Mouse (Mus musculus) liver, postnatal 0 days (tissue): ENCODE measurements around the gene Krt78. TPM values are rescaled to one million over a fixed set of nuclear protein-coding genes. Genes with fewer than 3 reads are reported as not detected.

Experiments
- ATAC-seq: fragments of 200-750 bp; cut with Nextera tagmentation; 2 replicates; pipeline ENCODE4 v1.8.0; 2017; ENCODE audit warnings: mild to moderate bottlenecking, moderate library complexity
- DNase-seq: peaks from one replicate; pipeline ENCODE4 v3.0.0-alpha.2; 2016
- H3K27ac ChIP-seq: fragments of 300-500 bp; sonication (generic); 2 replicates; pipeline ENCODE4 v1.5.1; 2014; ENCODE audit warnings: antibody characterized with exemption, moderate library complexity, mild to moderate bottlenecking, low read depth
- H3K27me3 ChIP-seq: fragments of 300-500 bp; sonication (generic); 2 replicates; pipeline ENCODE4 v1.6.1; 2014; ENCODE audit warnings: low read length, control low read depth, mixed read lengths; ENCODE audit not compliant: insufficient read depth
- H3K36me3 ChIP-seq: fragments of 300-500 bp; sonication (generic); replicated peaks from 2 replicates; pipeline ENCODE4 v1.6.1; 2014; ENCODE audit warnings: mild to moderate bottlenecking, control low read depth, low read length, moderate library complexity, mixed read lengths; ENCODE audit not compliant: insufficient read depth
- H3K4me1 ChIP-seq: fragments of 300-500 bp; sonication (generic); 2 replicates; pipeline ENCODE4 v1.6.1; 2014; ENCODE audit warnings: antibody characterized with exemption, mild to moderate bottlenecking, control low read depth; ENCODE audit not compliant: insufficient read depth
- H3K4me2 ChIP-seq: fragments of 300-500 bp; sonication (generic); 2 replicates; pipeline ENCODE4 v1.6.1; 2014; ENCODE audit warnings: low read depth, mild to moderate bottlenecking, low read length, moderate library complexity, mixed read lengths
- H3K4me3 ChIP-seq: fragments of 300-500 bp; sonication (generic); 2 replicates; pipeline ENCODE4 v1.5.1; 2014; ENCODE audit warnings: low read depth, low read length
- H3K9ac ChIP-seq: fragments of 300-500 bp; sonication (generic); replicated peaks from 2 replicates; pipeline ENCODE4 v1.6.1; 2014; ENCODE audit warnings: mild to moderate bottlenecking, moderate library complexity
- H3K9me3 ChIP-seq: fragments of 300-500 bp; sonication (generic); 2 replicates; pipeline ENCODE4 v1.6.1; 2016; ENCODE audit warnings: mild to moderate bottlenecking, control low read depth, low read length, mixed read lengths
- CTCF ChIP-seq: sonication (generic); IDR thresholded peaks from 2 replicates; pipeline ENCODE4 v1.5.1; 2016; ENCODE audit warnings: antibody characterized with exemption, low read depth
- EP300 ChIP-seq: IDR thresholded peaks from 2 replicates; pipeline ENCODE4 v1.6.1; 2016; ENCODE audit warnings: antibody characterized with exemption, low read depth, mild to moderate bottlenecking
- WGBS: fragments of 180-500 bp; shearing (Covaris S2); extraction: QIAGEN DNeasy Blood & Tissue Kit; methylation state at CpG from one replicate; pipeline ENCODE4 v1.1.7; 2014; ENCODE audit not compliant: insufficient replicate concordance; 5-methylcytosine and 5-hydroxymethylcytosine counted together
- polyA plus RNA-seq: library from polyadenylated mRNA; unstranded; fragments of >200 nt; fragmentation: Nextera tagmentation; extraction: Ambion mirVana; gene quantifications from 2 replicates; pipeline ENCODE4 v1.2.1, GENCODE M21; 2015

Krt78 gene
- polyA plus RNA-seq, 1 experiment from 2014 or later: not detected

DNA sequence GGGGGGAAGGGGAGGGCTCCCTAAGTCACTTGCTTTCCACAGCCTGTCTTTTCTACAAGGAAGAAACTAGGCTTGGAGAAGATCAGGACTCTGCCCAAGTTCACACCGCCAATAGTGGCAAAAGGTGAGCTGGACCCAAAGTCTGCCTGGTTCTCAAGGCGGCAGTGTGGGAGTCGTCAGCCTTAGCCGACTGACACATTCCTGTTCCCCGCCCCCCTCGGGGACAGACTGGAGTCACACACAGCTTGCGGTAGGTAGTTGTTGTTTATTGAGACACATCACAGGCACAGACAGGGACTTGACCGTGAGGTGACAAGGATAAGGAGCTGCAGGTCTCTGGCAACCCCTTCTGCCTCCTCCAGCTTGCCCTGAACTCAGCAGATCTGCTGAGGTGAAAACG, 25.0 kb downstream of the Krt78 start:
- H3K9me3 ChIP-seq: no peaks in the 10 kb centered on the region
- no peak for DNase-seq
- TF ChIP-seq CTCF (no peak), EP300 (no peak)
- peaks cover 9% of the 10 kb centered on the region for H3K4me1 ChIP-seq
- no peaks in the 10 kb centered on the region for H3K36me3 ChIP-seq
- H3K27ac ChIP-seq: no peak overlapping the region
- peaks cover 11% of the 10 kb centered on the region for H3K27me3 ChIP-seq
- H3K9ac ChIP-seq: no peak overlapping the region
- no peak for ATAC-seq
- H3K4me3 ChIP-seq: no peak overlapping the region
- no peak overlapping the region for H3K4me2 ChIP-seq
- 25% methylated on average over 9 of the region's 9 CpGs for WGBS

DNA sequence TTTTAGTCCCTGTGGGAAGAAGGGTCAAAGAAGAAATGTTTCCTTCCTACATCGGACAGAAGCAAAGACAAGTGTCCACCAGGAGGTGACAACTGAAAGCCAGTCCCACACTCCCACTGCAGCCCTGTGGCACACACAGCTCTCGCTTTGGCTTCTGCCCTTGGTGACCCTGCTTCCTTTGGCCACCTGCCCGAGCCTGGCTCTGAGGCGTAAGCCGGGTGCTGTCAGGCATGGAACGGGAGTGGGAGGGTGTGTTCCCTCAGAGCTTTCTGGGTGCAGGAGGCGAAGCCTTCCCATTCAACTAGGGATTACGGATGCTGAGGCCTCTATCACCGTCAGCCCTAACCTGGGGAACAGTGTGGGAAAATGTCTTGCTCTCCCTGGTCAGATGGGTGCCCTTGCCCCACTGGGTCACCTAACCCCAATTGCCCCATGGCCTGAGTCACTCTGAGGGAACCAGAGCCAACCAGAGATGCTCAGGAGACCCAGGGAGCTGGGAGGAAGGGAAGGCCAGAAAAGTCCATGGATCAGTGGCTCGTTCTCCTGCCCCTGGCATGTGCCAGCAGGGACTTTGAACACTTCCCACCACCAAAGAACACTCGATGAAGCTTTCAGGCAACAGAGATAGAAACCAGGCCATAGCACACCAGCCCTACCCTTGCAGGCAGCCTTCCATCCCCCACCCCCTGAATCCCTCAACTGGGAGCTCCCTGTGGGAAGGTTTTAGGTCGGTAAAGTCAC, 26.6 kb downstream of the Krt78 start:
- Histone ChIP-seq H3K36me3 (no peaks in the 10 kb centered on the region), H3K27ac (no peak overlapping the region), H3K4me2 (no peak overlapping the region), H3K9ac (no peak overlapping the region), H3K9me3 (no peaks in the 10 kb centered on the region), H3K4me1 (peaks cover 15% of the 10 kb centered on the region), H3K4me3 (no peak overlapping the region), H3K27me3 (peaks cover 8% of the 10 kb centered on the region)
- TF ChIP-seq CTCF (no peak), EP300 (no peak)
- DNase-seq (peak; percentile 55), ATAC-seq (peak; percentile 40; the same call in 1 of the 2 replicates)
- WGBS: 62% methylated on average over 12 of the region's 12 CpGs

- Histone ChIP-seq H3K4me1 (peaks cover 15% of the 10 kb centered on the region), H3K4me2 (no peak overlapping the region), H3K27ac (no peak overlapping the region), H3K9me3 (no peaks in the 10 kb centered on the region), H3K27me3 (peaks cover 2% of the 10 kb centered on the region), H3K4me3 (no peak overlapping the region), H3K9ac (no peak overlapping the region), H3K36me3 (no peaks in the 10 kb centered on the region)
- no peak for DNase-seq
- 83% methylated on average over 1 of the region's 1 CpGs for WGBS
- TF ChIP-seq CTCF (no peak), EP300 (no peak)
- ATAC-seq: peak; percentile 30; the same call in 1 of the 2 replicates
Observed at GRCm38 (mm10) chr15:101925041-101925440, 29.0 kb downstream of the Krt78 start.

DNA sequence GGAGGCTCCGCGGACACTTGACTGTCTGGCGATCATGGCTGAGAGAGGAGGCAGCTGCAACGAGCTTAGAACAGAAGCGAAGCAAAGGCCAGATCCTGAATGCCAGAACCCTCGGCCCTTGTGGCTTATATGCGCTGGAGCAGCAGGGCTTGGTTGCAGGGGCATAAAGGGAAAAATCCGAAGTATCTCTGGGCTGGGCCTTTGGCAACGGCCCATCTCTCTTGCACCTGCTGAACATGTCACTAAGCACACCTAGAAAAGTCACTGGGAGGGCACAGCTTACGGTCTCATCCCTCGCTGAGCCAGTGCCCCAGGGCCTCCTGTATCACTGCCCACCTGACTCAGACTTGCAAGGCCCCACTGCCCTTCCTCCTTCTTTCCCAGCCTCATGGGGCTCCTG, 29.5 kb downstream of the Krt78 start, which contains the start of gene Krt4:
Krt4 (minus strand) TSS at position 101 of the 400 bp plus-strand sequence.
- no peak within 1 kb of the TSS for H3K4me2 ChIP-seq
- H3K9me3 ChIP-seq: no peaks in the 10 kb centered on the region
- H3K4me3 ChIP-seq: no peak within 1 kb of the TSS
- DNase-seq: no peak
- peaks cover 15% of the 10 kb centered on the region for H3K4me1 ChIP-seq
- 75% methylated on average over 11 of the region's 11 CpGs for WGBS
- no peak for TF ChIP-seq EP300
- no peak for TF ChIP-seq CTCF
- H3K9ac ChIP-seq: no peak within 1 kb of the TSS
- H3K27me3 ChIP-seq: no peaks in the 10 kb centered on the region
- H3K36me3 ChIP-seq: no peaks in the 10 kb centered on the region
- no peak within 1 kb of the TSS for H3K27ac ChIP-seq
- no peak for ATAC-seq

DNA sequence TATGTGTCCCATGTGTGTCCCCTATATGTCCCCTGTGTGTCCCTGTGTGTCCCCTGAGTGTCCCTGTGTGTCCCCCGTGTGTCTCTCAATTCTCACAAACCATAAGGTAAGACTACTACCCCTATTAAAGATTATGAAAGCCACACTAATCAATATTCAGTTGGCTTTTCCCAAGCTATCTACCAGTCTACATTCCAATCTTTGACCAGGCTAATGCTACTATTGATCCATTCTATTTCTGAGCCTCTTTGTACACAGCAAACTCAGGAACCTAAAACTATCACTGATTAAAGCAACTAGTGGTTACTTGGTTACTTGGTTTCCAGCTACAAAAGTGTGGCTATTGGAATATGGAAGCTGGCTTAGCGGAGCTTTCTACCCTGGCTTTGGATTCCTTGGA, 31.8 kb downstream of the Krt78 start:
- Histone ChIP-seq H3K4me2 (no peak overlapping the region), H3K27me3 (0 out of 2 replicates have a peak, but pooled peaks cover 9% of the 10 kb centered on the region), H3K36me3 (no peaks in the 10 kb centered on the region), H3K4me1 (peaks cover 11% of the 10 kb centered on the region), H3K9ac (no peak overlapping the region), H3K27ac (no peak overlapping the region), H3K4me3 (no peak overlapping the region), H3K9me3 (no peaks in the 10 kb centered on the region)
- TF ChIP-seq EP300 (no peak), CTCF (no peak)
- DNase-seq (no peak), ATAC-seq (peak; percentile 67)
- WGBS: 64% methylated on average over 2 of the region's 2 CpGs

- Histone ChIP-seq H3K4me1 (no peaks in the 10 kb centered on the region), H3K4me3 (no peak overlapping the region), H3K4me2 (no peak overlapping the region), H3K9me3 (no peaks in the 10 kb centered on the region), H3K9ac (no peak overlapping the region), H3K27me3 (peaks cover 13% of the 10 kb centered on the region; the same call in 1 of the 2 replicates), H3K27ac (no peak overlapping the region), H3K36me3 (no peaks in the 10 kb centered on the region)
- TF ChIP-seq CTCF (no peak), EP300 (no peak)
- DNase-seq (no peak), ATAC-seq (no peak)
- WGBS: 53% methylated on average over 2 of the region's 2 CpGs
Observed at GRCm38 (mm10) chr15:101916072-101916471, 38.0 kb downstream of the Krt78 start.
